Mouse (Mus musculus): ENCODE measurements around the gene Tssk1. TPM values are rescaled to one million over a fixed set of nuclear protein-coding genes. Genes with fewer than 3 reads are reported as not detected.

The Tssk1 gene
- total and polyA plus RNA-seq, 3 experiments: 0.04 to 0.36 TPM; not detected in 1

DNA sequence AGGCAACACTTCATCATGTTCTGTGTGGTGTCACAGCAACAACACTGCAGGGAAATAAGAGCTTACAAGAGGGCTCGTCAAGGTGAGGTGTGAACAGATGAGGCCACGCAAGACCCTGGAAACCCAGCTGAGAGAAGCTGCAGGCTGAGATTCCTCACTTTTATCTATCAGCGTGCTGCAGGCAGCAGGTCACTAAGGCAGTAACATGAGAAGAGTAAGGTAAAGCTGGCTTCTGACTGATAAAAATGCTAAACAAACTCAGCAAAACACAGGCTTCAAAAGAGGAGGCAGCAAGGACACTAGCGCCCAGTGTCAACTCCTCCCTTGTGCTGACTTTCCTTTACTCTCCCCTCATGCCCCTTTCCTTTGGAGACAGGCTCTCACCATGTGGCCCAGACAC, 21.0 kb upstream of the Tssk1 start (continued):
- peak; percentile 93 for TF ChIP-seq TAL1 (IDR thresholded peaks at IDR 0.05; ENCODE audit: low read length)

DNA sequence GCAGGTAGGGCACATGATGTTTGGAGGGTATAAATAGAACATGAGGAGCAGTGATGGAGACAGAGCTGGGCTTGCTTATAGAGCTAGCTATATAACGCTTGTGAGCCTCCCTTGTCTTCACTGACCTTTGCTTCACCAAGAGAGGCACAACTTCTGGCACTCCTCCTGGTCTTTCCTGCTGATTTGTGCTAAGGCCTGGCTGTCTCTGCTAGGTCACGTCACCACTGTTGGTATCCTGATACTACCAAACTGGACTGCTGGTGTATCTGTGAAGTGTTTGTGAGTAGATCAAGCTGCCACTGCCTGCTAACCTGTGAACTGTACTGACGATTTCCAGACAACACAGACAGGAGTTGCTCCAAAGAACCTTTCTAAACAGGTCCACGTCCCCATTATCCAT, 18.8 kb upstream of the Tssk1 start:
- no peak for DNase-seq (ENCODE audit: low read depth, low spot score)
- Histone ChIP-seq H3K4me3 (ENCODE audit: control insufficient read depth in 1 of 2, insufficient read depth in 1 of 2, low read depth in 2 of 2, low read length in 2 of 2) (no peak overlapping the region), H3K9me3 (replicated peaks; ENCODE audit: insufficient read depth, low read length) (no peaks in the 10 kb centered on the region), H3K27me3 (ENCODE audit: control insufficient read depth in 1 of 2, insufficient read depth in 2 of 2, low read length in 2 of 2) (no peaks in the 10 kb centered on the region), H3K4me1 (ENCODE audit: control insufficient read depth in 1 of 2, insufficient read depth in 2 of 2, low read length in 2 of 2) (peaks cover 6 to 19% of the 10 kb centered on the region in 2 experiments), H3K79me2 (ENCODE audit: control insufficient read depth, insufficient read depth, low read length, poor library complexity) (peaks cover 8% of the 10 kb centered on the region), H3K36me3 (ENCODE audit: control insufficient read depth in 1 of 2, insufficient read depth in 2 of 2, low read length in 2 of 2) (peaks cover 2 to 25% of the 10 kb centered on the region in 2 experiments; a peak in 3 of 4 replicates), H3K9ac (ENCODE audit: control insufficient read depth, low read depth, low read length, poor library complexity, severe bottlenecking) (no peak overlapping the region), H3K27ac (ENCODE audit: control insufficient read depth, low read depth, low read length) (no peak overlapping the region)
- TF ChIP-seq ZC3H11A (IDR thresholded peaks at IDR 0.05; ENCODE audit: low read depth, low read length) (no peak), CTCF (IDR thresholded peaks at IDR 0.05 in 2 of 3, conservative IDR thresholded peaks at IDR 0.05 in 1 of 3; ENCODE audit: control insufficient read depth in 1 of 3, insufficient read depth in 1 of 3, low read depth in 2 of 3, low read length in 3 of 3, poor library complexity in 1 of 3, severe bottlenecking in 1 of 3) (no peak), MAFK (IDR thresholded peaks at IDR 0.05; ENCODE audit: borderline replicate concordance, low read depth, low read length) (no peak), EP300 (IDR thresholded peaks at IDR 0.05; ENCODE audit: low read depth in 1 of 2, low read length in 2 of 2) (no peak), NRF1 (IDR thresholded peaks at IDR 0.05; ENCODE audit: insufficient read depth, low read depth, low read length, poor library complexity, severe bottlenecking) (no peak), E2F4 (IDR thresholded peaks at IDR 0.05; ENCODE audit: borderline replicate concordance, low read depth, low read length) (no peak)

DNA sequence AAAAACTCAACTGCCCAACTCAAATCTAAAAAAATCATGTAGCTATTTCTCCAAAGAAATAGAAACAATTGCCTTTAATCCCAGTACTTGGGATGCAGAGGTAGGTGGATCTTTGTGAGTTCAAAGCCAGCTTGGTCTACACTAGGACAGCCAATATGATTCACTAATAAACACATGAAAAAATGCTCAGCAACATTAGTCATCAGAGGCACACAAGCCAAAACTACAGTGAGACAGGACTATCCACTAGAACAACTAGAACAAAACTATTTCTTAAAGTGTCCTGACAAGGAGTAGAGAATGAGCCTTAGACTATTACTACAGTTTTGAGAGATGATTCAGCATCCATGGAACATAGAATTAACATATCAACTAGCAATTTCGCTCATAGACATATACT, 17.9 kb upstream of the Tssk1 start:
- peaks cover 9% of the 10 kb centered on the region for H3K79me2 ChIP-seq (ENCODE audit: control insufficient read depth, insufficient read depth, low read length, poor library complexity)
- H3K27me3 ChIP-seq (ENCODE audit: control insufficient read depth in 1 of 2, insufficient read depth in 2 of 2, low read length in 2 of 2): no peaks in the 10 kb centered on the region
- H3K36me3 ChIP-seq (ENCODE audit: control insufficient read depth in 1 of 2, insufficient read depth in 2 of 2, low read length in 2 of 2): peaks cover 0 to 16% of the 10 kb centered on the region in 2 experiments; a peak in 3 of 4 replicates
- TF ChIP-seq HCFC1 (IDR thresholded peaks at IDR 0.05; ENCODE audit: low read depth, low read length): no peak
- H3K9me3 ChIP-seq (replicated peaks; ENCODE audit: insufficient read depth, low read length): no peaks in the 10 kb centered on the region
- DNase-seq (ENCODE audit: low read depth, low spot score): no peak
- no peak overlapping the region for H3K4me3 ChIP-seq (ENCODE audit: control insufficient read depth in 1 of 2, insufficient read depth in 1 of 2, low read depth in 2 of 2, low read length in 2 of 2)
- no peak overlapping the region for H3K27ac ChIP-seq (ENCODE audit: control insufficient read depth, low read depth, low read length)
- peaks cover 0 to 11% of the 10 kb centered on the region in 2 experiments; a peak in 2 of 4 replicates for H3K4me1 ChIP-seq (ENCODE audit: control insufficient read depth in 1 of 2, insufficient read depth in 2 of 2, low read length in 2 of 2)
- no peak overlapping the region for H3K9ac ChIP-seq (ENCODE audit: control insufficient read depth, low read depth, low read length, poor library complexity, severe bottlenecking)

DNA sequence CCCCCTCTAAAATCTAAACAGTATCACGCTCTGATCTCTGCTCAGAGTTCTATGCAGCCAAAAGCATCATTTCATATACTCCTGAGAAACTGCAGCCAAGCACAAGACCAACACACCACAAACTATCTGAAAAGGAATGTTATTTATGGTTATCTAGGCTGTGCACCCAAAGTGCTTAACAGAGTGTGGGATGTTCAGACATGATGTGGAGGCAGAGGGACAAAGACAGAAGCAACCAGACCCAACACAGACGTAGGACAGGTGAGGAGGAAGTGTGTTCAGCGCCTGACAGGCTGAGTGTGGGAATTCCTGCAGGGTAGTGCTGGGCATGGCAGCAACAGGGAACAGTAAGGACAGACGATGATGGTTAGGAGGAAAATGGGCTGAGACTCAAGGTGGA, 14.5 kb upstream of the Tssk1 start:
- H3K4me3 ChIP-seq (ENCODE audit: control insufficient read depth in 1 of 2, insufficient read depth in 1 of 2, low read depth in 2 of 2, low read length in 2 of 2): no peak overlapping the region
- no peaks in the 10 kb centered on the region for H3K4me1 ChIP-seq (ENCODE audit: control insufficient read depth in 1 of 2, insufficient read depth in 2 of 2, low read length in 2 of 2)
- no peaks in the 10 kb centered on the region for H3K9me3 ChIP-seq (replicated peaks; ENCODE audit: insufficient read depth, low read length)
- H3K27ac ChIP-seq (ENCODE audit: control insufficient read depth, low read depth, low read length): no peak overlapping the region
- no peak for DNase-seq (ENCODE audit: low read depth, low spot score)
- H3K27me3 ChIP-seq (ENCODE audit: control insufficient read depth in 1 of 2, insufficient read depth in 2 of 2, low read length in 2 of 2): no peaks in the 10 kb centered on the region
- no peaks in the 10 kb centered on the region; a peak in 2 of 4 replicates for H3K36me3 ChIP-seq (ENCODE audit: control insufficient read depth in 1 of 2, insufficient read depth in 2 of 2, low read length in 2 of 2)
- H3K79me2 ChIP-seq (ENCODE audit: control insufficient read depth, insufficient read depth, low read length, poor library complexity): peaks cover 27% of the 10 kb centered on the region
- TF ChIP-seq UBTF (IDR thresholded peaks at IDR 0.05; ENCODE audit: borderline replicate concordance, insufficient read depth, low read depth, low read length) (no peak), ZMIZ1 (IDR thresholded peaks at IDR 0.05; ENCODE audit: low read depth, low read length) (no peak), SIN3A (IDR thresholded peaks at IDR 0.05; ENCODE audit: low read length) (no peak), MEF2A (IDR thresholded peaks at IDR 0.05; ENCODE audit: extremely low read depth, insufficient replicate concordance, low read depth, low read length, poor library complexity, severe bottlenecking) (no peak), MXI1 (IDR thresholded peaks at IDR 0.05; ENCODE audit: low read depth, low read length) (no peak), USF1 (IDR thresholded peaks at IDR 0.05; ENCODE audit: low read depth, low read length) (no peak), POLR2AphosphoS2 (IDR thresholded peaks at IDR 0.05; ENCODE audit: low read length) (no peak), GABPA (IDR thresholded peaks at IDR 0.05; ENCODE audit: low read depth, low read length) (no peak), E2F4 (IDR thresholded peaks at IDR 0.05; ENCODE audit: borderline replicate concordance, low read depth, low read length) (no peak), ZC3H11A (IDR thresholded peaks at IDR 0.05; ENCODE audit: low read depth, low read length) (no peak), CTCF (IDR thresholded peaks at IDR 0.05 in 2 of 3, conservative IDR thresholded peaks at IDR 0.05 in 1 of 3; ENCODE audit: control insufficient read depth in 1 of 3, insufficient read depth in 1 of 3, low read depth in 2 of 3, low read length in 3 of 3, poor library complexity in 1 of 3, severe bottlenecking in 1 of 3) (no peak), TBP (IDR thresholded peaks at IDR 0.05; ENCODE audit: low read depth, low read length) (no peak), BHLHE40 (IDR thresholded peaks at IDR 0.05; ENCODE audit: borderline replicate concordance, low read depth, low read length) (no peak), RCOR1 (IDR thresholded peaks at IDR 0.05; ENCODE audit: low read depth, low read length) (no peak), TAL1 (IDR thresholded peaks at IDR 0.05; ENCODE audit: low read length) (no peak), MAX (IDR thresholded peaks at IDR 0.05; ENCODE audit: low read length) (no peak), MYC (IDR thresholded peaks at IDR 0.05; ENCODE audit: low read depth, low read length) (no peak)
- no peak overlapping the region for H3K9ac ChIP-seq (ENCODE audit: control insufficient read depth, low read depth, low read length, poor library complexity, severe bottlenecking)

Measured in MEL (cell line).